Mouse (Mus musculus) kidney, embryonic 16.5 days (tissue): ENCODE results near the gene Ercc6l. TPM values are rescaled to one million over a fixed set of nuclear protein-coding genes. Genes with fewer than 3 reads are reported as not detected.
"Not testable (repeated sequence)": the region's sequence is repeated elsewhere in the genome, so short reads cannot be mapped to it uniquely, and the experiment has no call there.

Experiments used
- ATAC-seq: fragments of 200-750 bp; cut with Nextera tagmentation; 2 replicates; pipeline ENCODE4 v1.8.0; 2017; ENCODE audit warnings: moderate TSS enrichment; ENCODE audit not compliant: low FRiP score, low TSS enrichment
- H3K27ac ChIP-seq: fragments of 300-500 bp; sonication (generic); 2 replicates; pipeline ENCODE4 v1.5.1; 2014; ENCODE audit warnings: low read length
- H3K27me3 ChIP-seq: fragments of 300-500 bp; sonication (generic); 2 replicates; pipeline ENCODE4 v1.6.1; 2014; ENCODE audit warnings: low read length, control low read depth, mixed read lengths; ENCODE audit not compliant: insufficient read depth
- H3K36me3 ChIP-seq: fragments of 300-500 bp; sonication (generic); 2 replicates; pipeline ENCODE4 v1.6.1; 2014; ENCODE audit warnings: low read length, control low read depth, mixed read lengths; ENCODE audit not compliant: insufficient read depth
- H3K4me1 ChIP-seq: fragments of 300-500 bp; sonication (generic); 2 replicates; pipeline ENCODE4 v1.6.1; 2014; ENCODE audit warnings: low read length, control low read depth, mixed read lengths; ENCODE audit not compliant: insufficient read depth
- H3K4me2 ChIP-seq: fragments of 300-500 bp; sonication (generic); replicated peaks from 2 replicates; pipeline ENCODE4 v1.6.1; 2014; ENCODE audit warnings: low read depth, low read length
- H3K4me3 ChIP-seq: fragments of 300-500 bp; sonication (generic); 2 replicates; pipeline ENCODE4 v1.5.1; 2014; ENCODE audit warnings: mild to moderate bottlenecking, low read length
- H3K9ac ChIP-seq: fragments of 300-500 bp; sonication (generic); replicated peaks from 2 replicates; pipeline ENCODE4 v1.6.1; 2014; ENCODE audit warnings: low read length
- H3K9me3 ChIP-seq: fragments of 300-500 bp; sonication (generic); 2 replicates; pipeline ENCODE4 v1.6.1; 2016; ENCODE audit warnings: low read length, control low read depth
- WGBS: fragments of 180-500 bp; shearing (Covaris S2); extraction: QIAGEN DNeasy Blood & Tissue Kit; methylation state at CpG from one replicate; pipeline ENCODE4 v1.1.7; 2014; 5-methylcytosine and 5-hydroxymethylcytosine counted together
- polyA plus RNA-seq: library from polyadenylated mRNA; unstranded; fragments of >200 nt; fragmentation: Nextera tagmentation; extraction: Ambion mirVana; gene quantifications from 2 replicates; pipeline ENCODE4 v1.2.1, GENCODE M21; 2015

The Ercc6l gene
- polyA plus RNA-seq, 1 experiment from 2014 or later: 13.5 TPM

DNA sequence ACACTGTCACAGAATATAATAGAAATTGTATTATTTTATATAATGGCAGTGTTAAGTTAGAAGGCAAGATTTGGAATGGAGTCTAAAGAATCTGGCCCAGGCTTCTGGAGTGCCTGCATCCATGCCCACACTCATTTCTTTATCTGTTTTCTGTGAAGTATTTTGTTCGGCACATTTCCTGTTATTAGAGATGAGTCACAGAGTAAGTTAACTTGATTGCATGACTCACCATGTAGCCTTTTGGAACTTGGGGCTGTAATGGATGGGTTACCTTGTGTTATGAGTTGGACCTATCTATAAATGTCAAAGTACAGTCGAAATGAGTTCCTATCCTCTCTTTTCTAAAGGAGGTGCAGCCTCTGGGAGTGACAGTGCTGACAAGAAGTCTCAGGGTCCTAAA, 35.6 kb downstream of the Ercc6l start:
- Histone ChIP-seq H3K9me3 (no peaks in the 10 kb centered on the region), H3K4me3 (no peak overlapping the region), H3K9ac (no peak overlapping the region), H3K36me3 (peaks cover 14% of the 10 kb centered on the region; the same call in 1 of the 2 replicates), H3K27ac (no peak overlapping the region), H3K4me2 (no peak overlapping the region), H3K27me3 (peaks cover 4% of the 10 kb centered on the region; the same call in 1 of the 2 replicates), H3K4me1 (no peaks in the 10 kb centered on the region)
- no peak for ATAC-seq
- 85% methylated on average over 2 of the region's 2 CpGs for WGBS

DNA sequence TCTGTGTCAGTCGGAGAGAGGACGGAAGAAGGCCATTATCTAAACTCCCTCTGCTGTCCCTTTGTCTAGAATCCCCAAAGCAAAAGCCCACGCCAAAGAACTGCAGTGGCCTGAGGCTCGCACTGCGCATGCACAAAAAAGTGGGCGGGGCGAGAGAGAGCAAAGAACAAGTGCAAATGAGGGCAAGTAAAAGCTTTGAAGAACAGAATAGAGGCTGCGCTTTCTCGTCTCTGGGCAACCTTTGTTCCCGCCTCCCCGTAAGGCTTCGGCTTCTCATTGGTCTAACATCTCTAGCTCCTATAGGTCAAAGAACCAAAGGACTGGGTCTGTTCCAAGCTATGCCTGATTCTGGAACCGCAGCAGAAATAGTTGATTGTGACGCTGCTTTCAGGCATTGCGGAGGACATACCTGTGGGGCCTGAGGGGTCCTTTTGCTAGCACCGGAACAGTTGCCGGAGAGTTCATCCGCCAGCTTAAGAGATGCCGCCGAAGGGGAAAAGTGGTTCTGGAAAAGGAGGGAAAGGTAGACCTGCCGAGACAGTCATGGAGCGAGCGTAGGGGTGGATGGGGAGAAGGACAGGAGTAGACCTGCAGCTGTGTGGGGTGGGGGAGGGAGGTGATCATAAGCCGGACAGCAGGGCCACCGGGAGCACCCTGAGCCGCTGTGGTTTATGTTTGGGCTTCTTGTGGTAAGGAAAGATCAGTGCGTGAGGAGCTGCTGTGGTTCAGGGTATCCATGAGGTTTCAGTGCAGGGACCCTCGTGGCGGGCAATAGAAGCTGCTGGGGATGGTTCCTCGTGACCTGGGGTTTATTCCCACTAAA, 37.6 kb downstream of the Ercc6l start, which contains the start of gene Pin4:
Gene Pin4 (plus strand): TSS at position 406 of the 823 bp plus-strand sequence.
- 25% methylated on average over 30 of the region's 30 CpGs for WGBS
- Histone ChIP-seq H3K9me3 (no peaks in the 10 kb centered on the region), H3K27ac (peak within 1 kb of the TSS; percentile 34; the same call in 1 of the 2 replicates), H3K9ac (peak within 1 kb of the TSS; percentile 69), H3K4me3 (peak within 1 kb of the TSS; percentile 69), H3K27me3 (peaks cover 10% of the 10 kb centered on the region; the same call in 1 of the 2 replicates), H3K4me2 (peak within 1 kb of the TSS; percentile 65), H3K36me3 (peaks cover 3% of the 10 kb centered on the region; the same call in 1 of the 2 replicates), H3K4me1 (no peaks in the 10 kb centered on the region)
- peak; percentile 99 for ATAC-seq

DNA sequence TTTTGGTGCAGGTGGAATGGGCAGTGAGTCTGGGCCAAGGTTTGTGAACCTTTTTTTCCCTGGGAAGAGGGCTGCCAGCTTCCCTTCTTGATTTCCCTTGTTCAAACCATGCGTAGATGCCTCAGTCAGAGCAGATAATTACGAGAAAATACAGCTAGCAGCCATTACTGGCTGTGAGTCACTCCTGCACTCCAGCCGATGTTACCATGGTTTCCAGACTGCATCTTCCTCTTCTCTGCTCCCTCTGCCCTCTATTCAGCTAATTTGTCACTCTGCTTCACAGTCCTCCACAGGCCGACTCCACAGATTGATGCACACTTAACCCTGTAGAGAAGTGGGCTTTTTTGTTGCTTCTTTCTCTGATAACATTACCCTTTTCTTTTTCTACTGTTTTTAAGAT, 41.2 kb downstream of the Ercc6l start:
- WGBS: 57% methylated on average over 4 of the region's 4 CpGs
- Histone ChIP-seq H3K27ac (no peak overlapping the region), H3K4me3 (no peak overlapping the region), H3K9me3 (no peaks in the 10 kb centered on the region), H3K27me3 (peaks cover 10% of the 10 kb centered on the region; the same call in 1 of the 2 replicates), H3K36me3 (no peaks in the 10 kb centered on the region), H3K4me1 (no peaks in the 10 kb centered on the region), H3K4me2 (no peak overlapping the region), H3K9ac (no peak overlapping the region)
- no peak for ATAC-seq

DNA sequence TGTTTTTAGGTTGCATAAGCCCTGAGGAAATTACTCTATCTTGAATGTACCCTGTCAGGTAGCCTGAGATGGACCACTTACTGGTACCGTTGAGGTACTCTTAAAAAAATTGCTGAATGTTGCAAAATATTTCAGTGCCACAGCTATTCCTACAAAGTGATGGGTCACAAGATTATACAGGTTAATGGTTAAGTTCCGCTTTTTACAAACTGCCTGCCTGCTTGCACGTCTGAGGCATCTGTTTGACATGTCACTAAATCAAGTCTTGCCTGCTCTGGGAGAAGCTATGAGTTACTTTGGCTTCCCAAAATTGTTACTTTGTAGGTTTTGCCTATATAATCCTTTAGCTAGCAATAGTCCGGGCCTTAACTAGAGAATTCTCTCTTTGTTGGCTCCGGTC, 47.5 kb downstream of the Ercc6l start:
- not testable (repeated sequence) for H3K4me2 ChIP-seq, H3K27me3 ChIP-seq, ATAC-seq, H3K27ac ChIP-seq, H3K9ac ChIP-seq, H3K9me3 ChIP-seq, H3K4me1 ChIP-seq, H3K4me3 ChIP-seq, H3K36me3 ChIP-seq
- WGBS: 70% methylated on average over 5 of the region's 5 CpGs

DNA sequence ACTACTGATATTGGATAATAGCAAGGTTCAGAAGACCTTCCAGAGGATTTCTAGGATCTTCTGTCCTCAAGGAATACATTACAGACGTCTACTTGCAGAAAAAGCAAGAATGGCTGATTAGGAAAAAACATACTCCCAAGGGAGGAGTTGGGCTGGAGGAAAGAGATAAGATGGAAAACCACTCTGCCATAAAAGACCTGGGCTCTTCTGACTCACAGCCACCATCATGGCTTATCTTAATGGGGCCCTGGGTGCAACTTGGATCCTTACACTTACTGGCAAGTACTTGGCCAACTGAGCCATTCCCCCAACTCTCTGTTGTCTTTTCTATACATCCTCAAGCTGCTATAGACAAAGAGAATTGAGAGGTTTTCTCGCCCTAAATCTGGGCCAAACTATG, 53.1 kb downstream of the Ercc6l start:
- H3K27ac ChIP-seq: not testable (repeated sequence)
- 67% methylated on average over 2 of the region's 2 CpGs for WGBS

DNA sequence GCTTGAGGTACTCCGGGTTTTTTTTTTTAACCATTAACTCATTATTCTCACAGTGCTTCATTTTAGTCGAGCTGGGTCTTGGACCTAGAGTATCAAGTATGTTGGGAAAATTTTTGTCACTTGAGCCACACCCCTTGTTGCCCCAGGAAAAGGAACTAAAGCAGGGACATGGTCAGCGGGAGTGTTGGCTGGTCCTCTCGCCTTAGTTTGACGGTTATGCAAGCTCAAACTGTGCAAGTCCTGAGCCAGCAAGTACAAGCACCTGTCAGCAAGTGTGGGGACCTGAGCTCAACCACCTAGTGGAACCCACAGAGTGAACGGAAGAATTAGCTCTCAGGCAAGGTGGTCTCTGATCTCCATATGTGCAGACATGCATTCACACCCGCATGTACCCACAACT, 55.0 kb downstream of the Ercc6l start:
- H3K27me3 ChIP-seq: peaks cover 3% of the 10 kb centered on the region; the same call in 1 of the 2 replicates
- H3K4me2 ChIP-seq: no peak overlapping the region
- no peak for ATAC-seq
- no peaks in the 10 kb centered on the region for H3K4me1 ChIP-seq
- H3K4me3 ChIP-seq: no peak overlapping the region
- H3K27ac ChIP-seq: no peak overlapping the region
- H3K36me3 ChIP-seq: no peaks in the 10 kb centered on the region
- WGBS: 61% methylated on average over 7 of the region's 7 CpGs
- no peaks in the 10 kb centered on the region for H3K9me3 ChIP-seq
- H3K9ac ChIP-seq: no peak overlapping the region

More for the DNA sequence above, 53.1 kb downstream of the Ercc6l start:
- not testable (repeated sequence) for H3K4me3 ChIP-seq, H3K27me3 ChIP-seq, H3K9ac ChIP-seq, H3K4me2 ChIP-seq, H3K4me1 ChIP-seq, ATAC-seq, H3K9me3 ChIP-seq, H3K36me3 ChIP-seq

DNA sequence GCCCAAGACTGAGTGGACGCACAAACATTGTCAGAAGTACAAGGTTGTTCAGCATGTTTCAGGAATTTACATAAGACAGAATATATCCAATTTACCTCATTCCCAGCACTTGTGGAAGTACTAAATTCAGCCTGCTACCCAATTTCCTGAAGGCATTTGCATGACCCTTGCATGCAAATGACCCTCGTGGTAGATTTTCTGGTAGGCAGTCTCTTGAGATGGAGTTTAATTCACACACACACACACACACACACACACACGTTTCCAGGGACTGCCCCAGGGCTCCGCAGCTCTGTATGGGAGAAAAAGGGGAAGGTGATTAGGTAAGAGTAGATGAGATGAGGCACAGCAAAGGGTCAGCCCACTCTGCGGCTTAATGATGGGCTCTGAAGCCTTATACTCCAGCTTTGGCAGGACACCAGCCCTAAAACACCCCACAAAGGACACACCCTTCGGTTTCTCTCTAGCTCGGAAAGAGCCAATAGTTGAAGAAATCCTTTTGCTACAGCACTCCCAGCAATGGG, 62.4 kb downstream of the Ercc6l start:
- H3K4me1 ChIP-seq: no peaks in the 10 kb centered on the region
- no peaks in the 10 kb centered on the region for H3K9me3 ChIP-seq
- ATAC-seq: no peak
- H3K4me2 ChIP-seq: no peak overlapping the region
- H3K4me3 ChIP-seq: no peak overlapping the region
- 69% methylated on average over 7 of the region's 7 CpGs for WGBS
- H3K9ac ChIP-seq: no peak overlapping the region
- no peak overlapping the region for H3K27ac ChIP-seq
- peaks cover 6% of the 10 kb centered on the region; the same call in 1 of the 2 replicates for H3K27me3 ChIP-seq
- H3K36me3 ChIP-seq: no peaks in the 10 kb centered on the region

Other genes with a start within 250 kb of the Ercc6l start
- 3.4 and 3.9 TPM in 2 replicates for gene Rtl5, start 85.8 kb downstream of the Ercc6l start, polyA plus RNA-seq
- 56.7 and 65.1 TPM in 2 replicates for gene Pin4, start 37.6 kb downstream of the Ercc6l start, polyA plus RNA-seq
- gene Rps4x, start 32.3 kb upstream of the Ercc6l start, polyA plus RNA-seq: 719 and 735 TPM in 2 replicates
- gene Cited1, start 95.1 kb upstream of the Ercc6l start, polyA plus RNA-seq: 142 and 163 TPM in 2 replicates